Comparison of ENCODE assay signal across 9 mouse cellular contexts in genomic region chr19:29641055-29641454, GRCm38 (mm10). TPM values are rescaled to one million over a fixed set of nuclear protein-coding genes. Genes with fewer than 3 reads are reported as not detected.
DNase-seq lines count a peak whose midpoint lies in the region; ATAC-seq and TF ChIP-seq lines count a peak whose summit lies in the region.
"Had no signal": no experiment of that assay in that cellular context is flagged by ENCODE, and none has a peak within 500 bp of the region (broad histone marks: within the 10 kb centered on the region; RNA-seq: fewer than 3 reads in every experiment).

No protein-coding gene starts in this region.

- ATAC-seq in activated CD4-positive, CD25-positive, alpha-beta regulatory T cell, adult 4 months: peak; percentile 88
- peak; percentile 46; the same call in 1 of the 2 replicates for ATAC-seq in heart, embryonic 13.5 days (ENCODE audit: extremely low read depth, insufficient number of reproducible peaks, low FRiP score, low TSS enrichment)
- no peak for ATAC-seq in limb, embryonic 15.5 days (ENCODE audit: insufficient number of reproducible peaks, low FRiP score, low TSS enrichment, low read depth)
- ATAC-seq in stomach, postnatal 0 days (ENCODE audit: low FRiP score, low TSS enrichment): peak; percentile 93

- H3K27me3 ChIP-seq in heart, embryonic 13.5 days (replicated peaks): peaks cover 17% of the 10 kb centered on the region
- H3K27me3 ChIP-seq in limb, embryonic 15.5 days: no peaks in the 10 kb centered on the region
- no peaks in the 10 kb centered on the region for H3K27me3 ChIP-seq in stomach, postnatal 0 days (ENCODE audit: control insufficient read depth, insufficient read depth, low read length)

- 38% methylated on average over 9 of the region's 9 CpGs for WGBS in heart, embryonic 13.5 days
- WGBS in limb, embryonic 15.5 days: 20% methylated on average over 9 of the region's 9 CpGs
- WGBS in stomach, postnatal 0 days: 33% methylated on average over 8 of the region's 9 CpGs

- peaks cover 7% of the 10 kb centered on the region for H3K36me3 ChIP-seq in heart, embryonic 13.5 days
- H3K36me3 ChIP-seq in limb, embryonic 15.5 days: peaks cover 19% of the 10 kb centered on the region; the same call in 1 of the 2 replicates
- H3K36me3 ChIP-seq in stomach, postnatal 0 days (ENCODE audit: control insufficient read depth, insufficient read depth, low read length): peaks cover 2% of the 10 kb centered on the region; the same call in 1 of the 2 replicates

- H3K4me2 ChIP-seq in heart, embryonic 13.5 days: peak overlapping the region; percentile 44
- peak overlapping the region; percentile 35; the same call in 1 of the 2 replicates for H3K4me2 ChIP-seq in limb, embryonic 15.5 days
- peak overlapping the region; percentile 34; the same call in 1 of the 2 replicates for H3K4me2 ChIP-seq in stomach, postnatal 0 days (replicated peaks; ENCODE audit: low read depth)

- DNase-seq in CD4-positive helper T cell, adult 2 months (ENCODE audit: low read depth, low spot score): peak; percentile 88
- peak; percentile 82 for DNase-seq in stomach, postnatal 0 days (ENCODE audit: low spot score)
- no peak for DNase-seq in left cerebral cortex, adult 11 months (ENCODE audit: low spot score)
- no peak for DNase-seq in frontal cortex, postnatal 36 days (ENCODE audit: low spot score in 2 of 2)
- DNase-seq in gastrocnemius, postnatal 4 days (ENCODE audit: low spot score in 2 of 2): no peak

- TF ChIP-seq CTCF in stomach, postnatal 0 days (IDR thresholded peaks at IDR 0.05; ENCODE audit: low read depth): no peak

- H3K4me1 ChIP-seq in heart, embryonic 13.5 days: peaks cover 10% of the 10 kb centered on the region; the same call in 1 of the 2 replicates
- peaks cover 11% of the 10 kb centered on the region; the same call in 1 of the 2 replicates for H3K4me1 ChIP-seq in limb, embryonic 15.5 days
- H3K4me1 ChIP-seq in stomach, postnatal 0 days (replicated peaks; ENCODE audit: control insufficient read depth, insufficient read depth): no peaks in the 10 kb centered on the region

- H3K4me3 ChIP-seq in heart, embryonic 13.5 days: 0 out of 2 replicates have a peak overlapping the region, but pooled peaks have one; percentile 6
- peak overlapping the region; percentile 16; the same call in 1 of the 2 replicates for H3K4me3 ChIP-seq in limb, embryonic 15.5 days
- 0 out of 2 replicates have a peak overlapping the region, but pooled peaks have one; percentile 4 for H3K4me3 ChIP-seq in stomach, postnatal 0 days (ENCODE audit: low read depth, low read length)

- TF ChIP-seq EP300 in stomach, postnatal 0 days (optimal IDR thresholded peaks at IDR 0.05): no peak

- H3K9me3 ChIP-seq in heart, embryonic 13.5 days: peaks cover 4% of the 10 kb centered on the region
- no peaks in the 10 kb centered on the region for H3K9me3 ChIP-seq in limb, embryonic 15.5 days
- H3K9me3 ChIP-seq in stomach, postnatal 0 days (ENCODE audit: control insufficient read depth, low read length): no peaks in the 10 kb centered on the region

- 0 out of 2 replicates have a peak overlapping the region, but pooled peaks have one; percentile 32 for H3K27ac ChIP-seq in heart, embryonic 13.5 days (replicated peaks)
- H3K27ac ChIP-seq in limb, embryonic 15.5 days: peak overlapping the region; percentile 28; the same call in 1 of the 2 replicates
- peak overlapping the region; percentile 59; the same call in 1 of the 2 replicates for H3K27ac ChIP-seq in stomach, postnatal 0 days (replicated peaks)

- no peak overlapping the region for H3K9ac ChIP-seq in heart, embryonic 13.5 days
- H3K9ac ChIP-seq in limb, embryonic 15.5 days: no peak overlapping the region
- H3K9ac ChIP-seq in stomach, postnatal 0 days (ENCODE audit: low read length): no peak overlapping the region

RNA-seq across cellular contexts. Expression of gene Ermp1, which starts 7.2 kb away (rescaled TPM):
- 10 to 100 TPM; 12.0 to 17.0 TPM for polyA plus RNA-seq in activated CD4-positive, CD25-positive, alpha-beta regulatory T cell, adult 4 months (2017; shearing (Covaris generic))
- polyA plus RNA-seq in heart, embryonic 13.5 days (2015; fragmentation: Nextera tagmentation; extraction: Ambion mirVana): 5.3 TPM in 2 replicates
- 16.9 and 21.5 TPM in 2 replicates for polyA plus RNA-seq in limb, embryonic 15.5 days (2015; fragmentation: Nextera tagmentation; extraction: Ambion mirVana)
- 19.9 and 23.0 TPM in 2 replicates for polyA plus RNA-seq in stomach, postnatal 0 days (2015; fragmentation: Nextera tagmentation; extraction: Ambion mirVana)
- 10 to 100 TPM; 11.5 to 13.0 TPM for total RNA-seq in gastrocnemius, postnatal 4 days (2021)

RNA-seq across cellular contexts. Expression of gene Mlana, which starts 56.6 kb away (rescaled TPM):
- polyA plus RNA-seq in activated CD4-positive, CD25-positive, alpha-beta regulatory T cell, adult 4 months (2017; shearing (Covaris generic)): not detected
- polyA plus RNA-seq in heart, embryonic 13.5 days (2015; fragmentation: Nextera tagmentation; extraction: Ambion mirVana): 0.66 and 0.92 TPM in 2 replicates
- polyA plus RNA-seq in limb, embryonic 15.5 days (2015; fragmentation: Nextera tagmentation; extraction: Ambion mirVana): 1.6 and 1.7 TPM in 2 replicates
- not detected in 2 replicates for polyA plus RNA-seq in stomach, postnatal 0 days (2015; fragmentation: Nextera tagmentation; extraction: Ambion mirVana)
- under 1 TPM in 1 of 2 experiments, not detected in 1; 0.39 TPM for total RNA-seq in gastrocnemius, postnatal 4 days (2021)
- polyA plus RNA-seq: gonadal fat pad, adult 2 months had no signal

Comparison
In these comparisons a context has a peak if more than half of its experiments do, and no peak if none do; other contexts are left out.
1. DNase-seq: peak in CD4-positive helper T cell, adult 2 months (single experiment) and stomach, postnatal 0 days (single experiment); none in left cerebral cortex, adult 11 months (single experiment), frontal cortex, postnatal 36 days (0 of 2) and gastrocnemius, postnatal 4 days (0 of 2).
2. Peak in every context shown above with its lines, with median percentiles within 50 percentile points of each other: H3K27ac ChIP-seq, H3K4me2 ChIP-seq and H3K4me3 ChIP-seq.